Mouse (Mus musculus) ES-Bruce4 (cell line): ENCODE results near the gene Pla1a.

Experiments
- CTCF ChIP-seq: IDR thresholded peaks from one replicate; pipeline ENCODE4 v1.8.1; 2011; ENCODE audit warnings: low read depth, low read length
- EP300 ChIP-seq: IDR thresholded peaks from 2 replicates; pipeline ENCODE4 v1.6.1; 2011; ENCODE audit warnings: low read depth, low read length; ENCODE audit not compliant: insufficient read depth

GRCm38 (mm10) chr16:38347588-38347987, 85.4 kb downstream of the Pla1a start:
- no peak for TF ChIP-seq CTCF
- TF ChIP-seq EP300, result no peak
